Mouse (Mus musculus) telencephalon, adult 2 months (tissue): ENCODE results near the gene Ephb2.

Experiments
- DNase-seq: peaks from one replicate; pipeline ENCODE4 v3.0.0-alpha.2; 2011; ENCODE audit warnings: low read depth, low spot score

Gene Ephb2

GRCm38 (mm10) chr4:136801463-136801862 is 34.3 kb downstream of the Ephb2 start:
- no peak for DNase-seq

- no peak for DNase-seq
These were observed 35.4 kb downstream of the Ephb2 start for GRCm38 (mm10) chr4:136800366-136800765.

- no peak for DNase-seq
These were observed 37.9 kb downstream of the Ephb2 start for GRCm38 (mm10) chr4:136797677-136798569.

GRCm38 (mm10) chr4:136793320-136793719 is 42.5 kb downstream of the Ephb2 start:
- DNase-seq, result peak; percentile 88

- DNase-seq, result no peak
These were observed 46.0 kb downstream of the Ephb2 start for GRCm38 (mm10) chr4:136789821-136790220.

GRCm38 (mm10) chr4:136787357-136787756 is 48.4 kb downstream of the Ephb2 start:
- DNase-seq, result no peak

- peak; percentile 65 for DNase-seq
These were observed 49.1 kb downstream of the Ephb2 start for GRCm38 (mm10) chr4:136786453-136787276.

GRCm38 (mm10) chr4:136783552-136784150 is 52.1 kb downstream of the Ephb2 start:
- DNase-seq, result no peak

- DNase-seq, result no peak
These were observed 53.2 kb downstream of the Ephb2 start for GRCm38 (mm10) chr4:136782579-136782925.

GRCm38 (mm10) chr4:136781868-136782578 is 53.8 kb downstream of the Ephb2 start:
- no peak for DNase-seq

GRCm38 (mm10) chr4:136780201-136780895 is 55.4 kb downstream of the Ephb2 start:
- no peak for DNase-seq

- DNase-seq, result no peak
These were observed 56.6 kb downstream of the Ephb2 start for GRCm38 (mm10) chr4:136779156-136779555.

- no peak for DNase-seq
These were observed 59.3 kb downstream of the Ephb2 start for GRCm38 (mm10) chr4:136776471-136776892.

GRCm38 (mm10) chr4:136775903-136776302 is 59.9 kb downstream of the Ephb2 start:
- no peak for DNase-seq

- DNase-seq, result no peak
These were observed 61.6 kb downstream of the Ephb2 start for GRCm38 (mm10) chr4:136774201-136774600.

- DNase-seq, result no peak
These were observed 62.7 kb downstream of the Ephb2 start for GRCm38 (mm10) chr4:136772952-136773584.

GRCm38 (mm10) chr4:136772318-136772717 is 63.5 kb downstream of the Ephb2 start:
- no peak for DNase-seq

GRCm38 (mm10) chr4:136770718-136771117 is 65.1 kb downstream of the Ephb2 start:
- no peak for DNase-seq

- DNase-seq, result no peak
These were observed 67.3 kb downstream of the Ephb2 start for GRCm38 (mm10) chr4:136768499-136768898.

- no peak for DNase-seq
These were observed 70.7 kb downstream of the Ephb2 start for GRCm38 (mm10) chr4:136765080-136765479.
